Mouse (Mus musculus): ENCODE measurements around the gene Surf1.

Surf1 gene

GRCm38 (mm10) chr2:26915927-26916728 is at the start of gene Surf1, which contains the start of gene Surf2:
Gene Surf1, minus strand, starts transcription at chr2:26916530.
Gene Surf2, plus strand, starts transcription at chr2:26916367.
- DNase-seq: peak; percentile 90

GRCm38 (mm10) chr2:26964724-26965370 is 48.5 kb upstream of the Surf1 start:
- DNase-seq: no peak

- DNase-seq: peak; percentile 95
These were observed 47.8 kb upstream of the Surf1 start, which contains the start of gene Rexo4 for GRCm38 (mm10) chr2:26963923-26964723. Gene Rexo4, minus strand, starts transcription at chr2:26964386.

GRCm38 (mm10) chr2:26960756-26961155 is 44.4 kb upstream of the Surf1 start:
- DNase-seq: no peak

GRCm38 (mm10) chr2:26957488-26957859 is 41.1 kb upstream of the Surf1 start:
- no peak for DNase-seq

- DNase-seq: no peak
These were observed 40.6 kb upstream of the Surf1 start for GRCm38 (mm10) chr2:26956811-26957487.

- DNase-seq: no peak
These were observed 38.5 kb upstream of the Surf1 start for GRCm38 (mm10) chr2:26954735-26955395.

GRCm38 (mm10) chr2:26952866-26953265 is 36.5 kb upstream of the Surf1 start:
- no peak for DNase-seq

- no peak for DNase-seq
These were observed 35.9 kb upstream of the Surf1 start for GRCm38 (mm10) chr2:26952193-26952592.

GRCm38 (mm10) chr2:26951346-26951905 is 35.1 kb upstream of the Surf1 start:
- no peak for DNase-seq

- DNase-seq: no peak
These were observed 34.1 kb upstream of the Surf1 start for GRCm38 (mm10) chr2:26950411-26950810.

GRCm38 (mm10) chr2:26943253-26943652 is 26.9 kb upstream of the Surf1 start:
- no peak for DNase-seq

- no peak for DNase-seq
These were observed 25.2 kb upstream of the Surf1 start for GRCm38 (mm10) chr2:26941539-26941938.

GRCm38 (mm10) chr2:26936425-26936824 is 20.1 kb upstream of the Surf1 start:
- no peak for DNase-seq

- no peak for DNase-seq
These were observed 19.0 kb upstream of the Surf1 start for GRCm38 (mm10) chr2:26935286-26935685.

- peak; percentile 94 for DNase-seq
These were observed 17.1 kb upstream of the Surf1 start, which contains the start of the genes Surf4 and Stkld1 for GRCm38 (mm10) chr2:26933304-26934055. Gene Surf4, minus strand, starts transcription at chr2:26933928. Gene Stkld1, plus strand, starts transcription at chr2:26934047.

GRCm38 (mm10) chr2:26932473-26933303 is 16.4 kb upstream of the Surf1 start:
- DNase-seq: no peak

- DNase-seq: peak; percentile 73
These were observed 14.1 kb upstream of the Surf1 start for GRCm38 (mm10) chr2:26930390-26930789.

- DNase-seq: no peak
These were observed 11.6 kb upstream of the Surf1 start for GRCm38 (mm10) chr2:26927745-26928476.
